Mouse (Mus musculus): Measurements from ENCODE around the gene Uck1. TPM values are rescaled to one million over a fixed set of nuclear protein-coding genes. Genes with fewer than 3 reads are reported as not detected.

The Uck1 gene
- total and polyA plus RNA-seq, 3 experiments, result 60.6 to 73.7 TPM; not detected in 1

DNA sequence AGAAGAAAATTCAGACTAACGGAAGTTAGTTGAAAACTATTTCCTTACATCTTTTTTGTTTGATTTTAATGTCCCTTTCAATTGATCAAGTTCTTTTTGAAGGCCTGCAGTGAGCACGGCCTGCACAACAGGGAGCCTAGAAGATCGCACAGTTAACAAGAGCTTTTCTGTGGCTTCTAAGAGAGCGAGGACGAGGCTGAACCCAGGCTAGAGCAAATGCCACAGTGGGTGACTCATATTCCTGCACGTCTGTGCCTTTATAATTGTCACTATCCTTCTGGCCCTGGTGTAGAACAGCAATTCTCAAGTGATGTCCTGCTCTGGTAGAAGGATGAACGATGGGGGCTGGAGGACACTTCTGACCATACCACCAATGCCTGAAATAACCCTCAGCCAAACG lies 42.3 kb downstream of the Uck1 start:
- H3K4me3 ChIP-seq (ENCODE audit: control insufficient read depth in 1 of 2, insufficient read depth in 1 of 2, low read depth in 2 of 2, low read length in 2 of 2), result no peak overlapping the region
- no peaks in the 10 kb centered on the region for H3K9me3 ChIP-seq (replicated peaks; ENCODE audit: insufficient read depth, low read length)
- H3K27me3 ChIP-seq (ENCODE audit: control insufficient read depth in 1 of 2, insufficient read depth in 2 of 2, low read length in 2 of 2), result no peaks in the 10 kb centered on the region
- H3K27ac ChIP-seq (ENCODE audit: control insufficient read depth, low read depth, low read length), result no peak overlapping the region
- H3K9ac ChIP-seq (ENCODE audit: control insufficient read depth, low read depth, low read length, poor library complexity, severe bottlenecking), result no peak overlapping the region
- H3K36me3 ChIP-seq (ENCODE audit: control insufficient read depth in 1 of 2, insufficient read depth in 2 of 2, low read length in 2 of 2), result no peaks in the 10 kb centered on the region; a peak in 2 of 4 replicates
- no peaks in the 10 kb centered on the region for H3K79me2 ChIP-seq (ENCODE audit: control insufficient read depth, insufficient read depth, low read length, poor library complexity)
- no peaks in the 10 kb centered on the region for H3K4me1 ChIP-seq (ENCODE audit: control insufficient read depth in 1 of 2, insufficient read depth in 2 of 2, low read length in 2 of 2)
- TF ChIP-seq MXI1 (IDR thresholded peaks at IDR 0.05; ENCODE audit: low read depth, low read length), result no peak
- TF ChIP-seq MAFK (IDR thresholded peaks at IDR 0.05; ENCODE audit: borderline replicate concordance, low read depth, low read length), result no peak
- no peak for TF ChIP-seq USF2 (IDR thresholded peaks at IDR 0.05; ENCODE audit: borderline replicate concordance in 1 of 2, insufficient read depth in 1 of 2, low read depth in 1 of 2, low read length in 2 of 2)
- TF ChIP-seq POLR2AphosphoS2 (IDR thresholded peaks at IDR 0.05; ENCODE audit: low read length), result no peak
- TF ChIP-seq ZC3H11A (IDR thresholded peaks at IDR 0.05; ENCODE audit: low read depth, low read length), result no peak
- TF ChIP-seq EP300 (IDR thresholded peaks at IDR 0.05; ENCODE audit: low read depth in 1 of 2, low read length in 2 of 2), result no peak
- TF ChIP-seq TAL1 (IDR thresholded peaks at IDR 0.05; ENCODE audit: low read length), result no peak
- no peak for TF ChIP-seq ETS1 (IDR thresholded peaks at IDR 0.05; ENCODE audit: low read depth, low read length)
- no peak for TF ChIP-seq UBTF (IDR thresholded peaks at IDR 0.05; ENCODE audit: borderline replicate concordance, insufficient read depth, low read depth, low read length)
- no peak for DNase-seq (ENCODE audit: low read depth, low spot score)

DNA sequence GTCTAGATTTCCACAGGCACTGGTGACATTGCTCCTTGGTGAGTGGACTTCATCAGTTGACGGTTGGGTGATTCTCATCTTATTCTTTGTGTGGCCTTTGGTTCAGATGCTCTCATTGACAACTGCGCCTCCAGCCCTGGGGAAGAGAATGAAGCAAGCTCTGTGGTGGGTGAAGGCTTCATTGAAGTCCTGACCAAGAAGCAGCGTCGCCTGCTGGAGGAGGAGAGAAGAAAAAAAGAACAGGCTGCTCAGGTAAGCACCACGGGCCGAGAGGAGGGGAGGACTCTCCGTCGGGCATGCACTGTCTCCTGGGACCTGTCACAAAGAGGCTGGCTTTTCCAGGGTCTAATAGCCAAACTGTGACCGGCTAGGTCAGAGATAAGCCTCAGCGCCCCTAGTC lies 43.5 kb downstream of the Uck1 start:
- TF ChIP-seq POLR2AphosphoS2 (IDR thresholded peaks at IDR 0.05; ENCODE audit: low read length) (no peak), ETS1 (IDR thresholded peaks at IDR 0.05; ENCODE audit: low read depth, low read length) (no peak), MEF2A (IDR thresholded peaks at IDR 0.05; ENCODE audit: extremely low read depth, insufficient replicate concordance, low read depth, low read length, poor library complexity, severe bottlenecking) (no peak), MAZ (IDR thresholded peaks at IDR 0.05; ENCODE audit: low read depth, low read length) (no peak), UBTF (IDR thresholded peaks at IDR 0.05; ENCODE audit: borderline replicate concordance, insufficient read depth, low read depth, low read length) (no peak), CHD1 (IDR thresholded peaks at IDR 0.05; ENCODE audit: low read depth, low read length) (no peak), JUND (IDR thresholded peaks at IDR 0.05; ENCODE audit: low read depth, low read length) (no peak), SIN3A (IDR thresholded peaks at IDR 0.05; ENCODE audit: low read length) (no peak), ELF1 (IDR thresholded peaks at IDR 0.05; ENCODE audit: low read depth, low read length) (no peak), NRF1 (IDR thresholded peaks at IDR 0.05; ENCODE audit: insufficient read depth, low read depth, low read length, poor library complexity, severe bottlenecking) (no peak), CHD2 (IDR thresholded peaks at IDR 0.05; ENCODE audit: low read length) (no peak)
- no peaks in the 10 kb centered on the region for H3K27me3 ChIP-seq (ENCODE audit: control insufficient read depth in 1 of 2, insufficient read depth in 2 of 2, low read length in 2 of 2)
- H3K27ac ChIP-seq (ENCODE audit: control insufficient read depth, low read depth, low read length), result no peak overlapping the region
- no peaks in the 10 kb centered on the region; the same call in 1 of the 2 replicates for H3K79me2 ChIP-seq (ENCODE audit: control insufficient read depth, insufficient read depth, low read length, poor library complexity)
- H3K9me3 ChIP-seq (replicated peaks; ENCODE audit: insufficient read depth, low read length), result no peaks in the 10 kb centered on the region
- no peak overlapping the region for H3K9ac ChIP-seq (ENCODE audit: control insufficient read depth, low read depth, low read length, poor library complexity, severe bottlenecking)
- no peaks in the 10 kb centered on the region for H3K4me1 ChIP-seq (ENCODE audit: control insufficient read depth in 1 of 2, insufficient read depth in 2 of 2, low read length in 2 of 2)
- H3K36me3 ChIP-seq (ENCODE audit: control insufficient read depth in 1 of 2, insufficient read depth in 2 of 2, low read length in 2 of 2), result no peaks in the 10 kb centered on the region; a peak in 1 of 4 replicates
- DNase-seq (ENCODE audit: low read depth, low spot score), result no peak
- H3K4me3 ChIP-seq (ENCODE audit: control insufficient read depth in 1 of 2, insufficient read depth in 1 of 2, low read depth in 2 of 2, low read length in 2 of 2), result no peak overlapping the region
